Mouse (Mus musculus): ENCODE results near the gene Frrs1. TPM values are rescaled to one million over a fixed set of nuclear protein-coding genes. Genes with fewer than 3 reads are reported as not detected.

The Frrs1 gene
- polyA plus RNA-seq, 1 experiment, result 0.58 TPM

GRCm38 (mm10) chr3:116906596-116906995, 47.3 kb downstream of the Frrs1 start:
- no peak overlapping the region for H3K4me3 ChIP-seq (ENCODE audit: control insufficient read depth, low read depth, low read length)
- no peaks in the 10 kb centered on the region for H3K36me3 ChIP-seq (ENCODE audit: control insufficient read depth, insufficient read depth, low read length)
- TF ChIP-seq CTCF (IDR thresholded peaks at IDR 0.05; ENCODE audit: control insufficient read depth, insufficient read depth, insufficient replicate concordance, low read depth, low read length), result no peak
- TF ChIP-seq POLR2A (IDR thresholded peaks at IDR 0.05; ENCODE audit: control insufficient read depth, low read depth, low read length), result no peak
- H3K27me3 ChIP-seq (ENCODE audit: control insufficient read depth, insufficient read depth, low read length), result no peaks in the 10 kb centered on the region
- no peak overlapping the region for H3K27ac ChIP-seq (ENCODE audit: control insufficient read depth, insufficient read depth, low read depth, low read length)
- peaks cover 4% of the 10 kb centered on the region for H3K4me1 ChIP-seq (ENCODE audit: control insufficient read depth, insufficient read depth, low read length)

DNA sequence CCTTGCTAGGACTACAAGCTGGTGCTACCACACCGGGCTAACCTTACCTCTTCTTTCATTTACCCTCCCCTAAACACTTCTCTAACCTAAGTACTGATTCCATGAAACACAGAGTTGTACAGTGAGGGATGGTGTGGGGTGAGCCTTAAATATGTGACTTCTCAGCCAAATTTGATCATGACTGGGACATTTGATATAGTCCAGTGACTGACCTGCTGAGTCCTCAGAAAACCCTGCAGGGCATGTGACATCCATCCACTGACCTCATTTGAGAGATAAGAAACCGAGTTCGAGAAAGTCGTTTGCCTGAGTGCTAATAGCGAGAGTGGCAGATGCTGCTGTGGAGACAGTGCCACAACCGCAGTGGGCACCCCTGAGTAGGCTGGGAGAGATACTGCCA, 55.1 kb downstream of the Frrs1 start:
- Histone ChIP-seq H3K4me3 (ENCODE audit: control insufficient read depth, low read depth, low read length) (no peak overlapping the region), H3K36me3 (ENCODE audit: control insufficient read depth, insufficient read depth, low read length) (no peaks in the 10 kb centered on the region), H3K27me3 (ENCODE audit: control insufficient read depth, insufficient read depth, low read length) (no peaks in the 10 kb centered on the region), H3K4me1 (ENCODE audit: control insufficient read depth, insufficient read depth, low read length) (no peaks in the 10 kb centered on the region), H3K27ac (ENCODE audit: control insufficient read depth, insufficient read depth, low read depth, low read length) (no peak overlapping the region)
- no peak for TF ChIP-seq CTCF (IDR thresholded peaks at IDR 0.05; ENCODE audit: control insufficient read depth, insufficient read depth, insufficient replicate concordance, low read depth, low read length)

DNA sequence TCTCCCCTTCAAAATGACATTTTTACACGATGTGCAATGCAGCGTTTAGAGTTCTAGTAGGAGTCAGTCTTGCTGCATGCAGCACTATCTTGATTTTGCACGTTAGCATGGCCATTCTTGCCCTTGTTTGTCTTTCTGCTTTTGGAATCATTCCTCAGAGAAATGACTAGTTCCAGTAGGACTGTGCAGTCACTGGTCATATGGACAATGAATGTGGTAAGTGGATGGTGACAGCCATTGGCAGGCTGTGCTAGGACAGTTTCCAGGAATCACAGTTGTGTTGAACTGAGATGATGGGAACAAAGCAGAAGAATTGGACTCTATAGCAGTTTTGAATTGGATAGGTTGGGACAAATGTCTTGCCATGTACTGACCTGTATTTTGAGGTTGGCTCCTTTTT, 55.7 kb downstream of the Frrs1 start:
- Histone ChIP-seq H3K4me1 (ENCODE audit: control insufficient read depth, insufficient read depth, low read length) (no peaks in the 10 kb centered on the region), H3K36me3 (ENCODE audit: control insufficient read depth, insufficient read depth, low read length) (no peaks in the 10 kb centered on the region), H3K27ac (ENCODE audit: control insufficient read depth, insufficient read depth, low read depth, low read length) (no peak overlapping the region), H3K27me3 (ENCODE audit: control insufficient read depth, insufficient read depth, low read length) (no peaks in the 10 kb centered on the region), H3K4me3 (ENCODE audit: control insufficient read depth, low read depth, low read length) (no peak overlapping the region)
- no peak for TF ChIP-seq CTCF (IDR thresholded peaks at IDR 0.05; ENCODE audit: control insufficient read depth, insufficient read depth, insufficient replicate concordance, low read depth, low read length)
- TF ChIP-seq POLR2A (IDR thresholded peaks at IDR 0.05; ENCODE audit: control insufficient read depth, low read depth, low read length), result no peak

DNA sequence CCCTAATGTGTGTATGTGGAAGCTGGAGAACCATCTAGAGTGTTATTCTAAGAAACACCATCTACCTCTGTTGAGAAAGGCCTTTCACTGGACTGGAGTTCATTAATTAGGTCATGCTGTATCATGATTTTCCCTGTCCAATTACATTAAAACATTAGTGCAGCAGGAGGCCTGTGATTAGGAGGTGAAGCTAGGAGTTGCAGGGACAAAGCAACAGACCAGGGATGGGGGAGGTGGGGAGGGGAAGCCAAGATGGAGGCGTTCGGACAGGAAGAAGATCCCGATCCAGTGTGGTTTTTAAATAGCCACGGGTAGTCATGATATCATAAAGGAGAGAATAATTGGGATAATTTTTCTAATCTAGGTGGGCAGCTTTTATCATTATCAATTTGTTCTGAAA, 57.8 kb downstream of the Frrs1 start:
- no peaks in the 10 kb centered on the region for H3K4me1 ChIP-seq (ENCODE audit: control insufficient read depth, insufficient read depth, low read length)
- no peaks in the 10 kb centered on the region for H3K36me3 ChIP-seq (ENCODE audit: control insufficient read depth, insufficient read depth, low read length)
- H3K4me3 ChIP-seq (ENCODE audit: control insufficient read depth, low read depth, low read length), result no peak overlapping the region
- no peak overlapping the region for H3K27ac ChIP-seq (ENCODE audit: control insufficient read depth, insufficient read depth, low read depth, low read length)
- H3K27me3 ChIP-seq (ENCODE audit: control insufficient read depth, insufficient read depth, low read length), result no peaks in the 10 kb centered on the region
- no peak for TF ChIP-seq CTCF (IDR thresholded peaks at IDR 0.05; ENCODE audit: control insufficient read depth, insufficient read depth, insufficient replicate concordance, low read depth, low read length)
- TF ChIP-seq POLR2A (IDR thresholded peaks at IDR 0.05; ENCODE audit: control insufficient read depth, low read depth, low read length), result no peak

- peaks cover 5% of the 10 kb centered on the region; the same call in 1 of the 2 replicates for H3K4me1 ChIP-seq (ENCODE audit: control insufficient read depth, insufficient read depth, low read length)
Observed at GRCm38 (mm10) chr3:116921535-116921934, 62.3 kb downstream of the Frrs1 start.

DNA sequence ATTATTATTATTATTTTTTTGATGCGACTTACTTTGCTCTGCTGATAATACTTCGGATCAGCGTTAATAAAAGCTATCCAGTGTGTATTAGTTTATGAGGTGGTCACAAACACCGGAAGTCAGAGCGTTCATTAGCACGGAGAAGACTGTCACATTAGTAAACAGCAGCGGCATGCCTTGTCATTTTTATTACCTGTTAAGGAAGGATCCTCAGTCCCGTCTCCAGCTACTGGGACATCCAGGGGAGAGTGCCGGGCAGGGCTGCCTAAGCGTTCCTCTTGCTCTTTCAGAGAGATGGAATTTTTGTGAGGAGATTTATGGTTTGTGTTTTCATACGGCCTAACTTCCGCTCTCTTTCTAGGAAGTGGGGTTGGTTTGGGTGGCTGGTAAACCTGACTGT, 63.8 kb downstream of the Frrs1 start:
- no peaks in the 10 kb centered on the region for H3K36me3 ChIP-seq (ENCODE audit: control insufficient read depth, insufficient read depth, low read length)
- no peak overlapping the region for H3K27ac ChIP-seq (ENCODE audit: control insufficient read depth, insufficient read depth, low read depth, low read length)
- peak overlapping the region; percentile 37 for H3K4me3 ChIP-seq (ENCODE audit: control insufficient read depth, low read depth, low read length)
- H3K4me1 ChIP-seq (ENCODE audit: control insufficient read depth, insufficient read depth, low read length), result peaks cover 5% of the 10 kb centered on the region; the same call in 1 of the 2 replicates
- no peaks in the 10 kb centered on the region; the same call in 1 of the 2 replicates for H3K27me3 ChIP-seq (ENCODE audit: control insufficient read depth, insufficient read depth, low read length)
- TF ChIP-seq POLR2A (IDR thresholded peaks at IDR 0.05; ENCODE audit: control insufficient read depth, low read depth, low read length) (no peak), CTCF (IDR thresholded peaks at IDR 0.05; ENCODE audit: control insufficient read depth, insufficient read depth, insufficient replicate concordance, low read depth, low read length) (no peak)

More at GRCm38 (mm10) chr3:116921535-116921934, 62.3 kb downstream of the Frrs1 start:
- no peaks in the 10 kb centered on the region for H3K36me3 ChIP-seq (ENCODE audit: control insufficient read depth, insufficient read depth, low read length)
- no peaks in the 10 kb centered on the region; the same call in 1 of the 2 replicates for H3K27me3 ChIP-seq (ENCODE audit: control insufficient read depth, insufficient read depth, low read length)
- no peak overlapping the region for H3K4me3 ChIP-seq (ENCODE audit: control insufficient read depth, low read depth, low read length)
- TF ChIP-seq POLR2A (IDR thresholded peaks at IDR 0.05; ENCODE audit: control insufficient read depth, low read depth, low read length) (no peak), CTCF (IDR thresholded peaks at IDR 0.05; ENCODE audit: control insufficient read depth, insufficient read depth, insufficient replicate concordance, low read depth, low read length) (no peak)
- no peak overlapping the region for H3K27ac ChIP-seq (ENCODE audit: control insufficient read depth, insufficient read depth, low read depth, low read length)

DNA sequence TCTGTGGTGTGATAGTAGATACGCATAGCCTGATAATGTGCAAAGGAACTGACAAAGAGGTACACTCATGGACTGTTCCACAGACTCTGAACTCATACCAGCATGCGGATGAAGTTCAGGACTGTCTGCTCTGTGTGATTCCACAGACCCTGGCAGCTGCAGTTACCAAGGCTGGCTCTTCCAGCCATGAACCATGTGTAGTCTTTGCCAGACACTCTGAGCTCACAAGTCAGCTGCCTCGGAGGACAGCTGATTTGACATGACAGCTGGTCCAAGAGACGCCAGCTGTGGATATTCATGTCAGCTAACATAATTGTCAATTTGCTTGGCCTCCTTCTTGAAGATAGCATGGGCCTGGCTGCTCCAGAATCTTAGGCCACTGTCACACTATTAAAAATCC, 69.7 kb downstream of the Frrs1 start:
- Histone ChIP-seq H3K4me1 (ENCODE audit: control insufficient read depth, insufficient read depth, low read length) (no peaks in the 10 kb centered on the region; the same call in 1 of the 2 replicates), H3K27me3 (ENCODE audit: control insufficient read depth, insufficient read depth, low read length) (no peaks in the 10 kb centered on the region), H3K27ac (ENCODE audit: control insufficient read depth, insufficient read depth, low read depth, low read length) (no peak overlapping the region), H3K36me3 (ENCODE audit: control insufficient read depth, insufficient read depth, low read length) (no peaks in the 10 kb centered on the region), H3K4me3 (ENCODE audit: control insufficient read depth, low read depth, low read length) (no peak overlapping the region)
- no peak for TF ChIP-seq CTCF (IDR thresholded peaks at IDR 0.05; ENCODE audit: control insufficient read depth, insufficient read depth, insufficient replicate concordance, low read depth, low read length)
- no peak for TF ChIP-seq POLR2A (IDR thresholded peaks at IDR 0.05; ENCODE audit: control insufficient read depth, low read depth, low read length)

GRCm38 (mm10) chr3:116933158-116933557, 73.9 kb downstream of the Frrs1 start:
- H3K27me3 ChIP-seq (ENCODE audit: control insufficient read depth, insufficient read depth, low read length), result no peaks in the 10 kb centered on the region
- H3K4me3 ChIP-seq (ENCODE audit: control insufficient read depth, low read depth, low read length), result no peak overlapping the region
- H3K4me1 ChIP-seq (ENCODE audit: control insufficient read depth, insufficient read depth, low read length), result no peaks in the 10 kb centered on the region
- no peak overlapping the region for H3K27ac ChIP-seq (ENCODE audit: control insufficient read depth, insufficient read depth, low read depth, low read length)
- TF ChIP-seq POLR2A (IDR thresholded peaks at IDR 0.05; ENCODE audit: control insufficient read depth, low read depth, low read length) (no peak), CTCF (IDR thresholded peaks at IDR 0.05; ENCODE audit: control insufficient read depth, insufficient read depth, insufficient replicate concordance, low read depth, low read length) (no peak)
- no peaks in the 10 kb centered on the region for H3K36me3 ChIP-seq (ENCODE audit: control insufficient read depth, insufficient read depth, low read length)

Data from testis, adult 2 months (tissue).